Mouse (Mus musculus) liver, embryonic 14.5 days (tissue): ENCODE measurements at regions not wholly inside any gene's neighbourhood (a gene's known extent, or its start where the extent isn't known, plus 50 kb on each side); places are given as distances from the start of the nearest gene placed in this dataset.

Experiments used
- CTCF ChIP-seq: IDR thresholded peaks from 2 replicates; pipeline ENCODE4 v1.5.1; 2016; ENCODE audit warnings: antibody characterized with exemption, low read depth, control low read depth
- EP300 ChIP-seq: IDR thresholded peaks from 2 replicates; pipeline ENCODE4 v1.6.1; 2016; ENCODE audit warnings: antibody characterized with exemption, low read depth

- TF ChIP-seq EP300 (no peak), CTCF (no peak)
Observed at GRCm38 (mm10) chr1:190220417-190220816, 49.9 kb upstream of the Prox1 start.
